Mouse (Mus musculus) olfactory bulb, adult 2 months (tissue): ENCODE results near the gene S100a4. TPM values are rescaled to one million over a fixed set of nuclear protein-coding genes. Genes with fewer than 3 reads are reported as not detected.
A peak's percentile ranks its signal among the peaks of the same experiment; 100 is the strongest.

ENCODE experiments used
- H3K27ac ChIP-seq: fragments of 200-500 bp; 2 replicates; pipeline ENCODE4 v1.5.1; 2012; ENCODE audit warnings: low read depth, low read length; ENCODE audit not compliant: insufficient read depth
- H3K4me1 ChIP-seq: fragments of 200-500 bp; 2 replicates; pipeline ENCODE4 v1.6.1; 2012; ENCODE audit warnings: low read length; ENCODE audit not compliant: control insufficient read depth, insufficient read depth
- H3K4me3 ChIP-seq: fragments of 200-500 bp; 2 replicates; pipeline ENCODE4 v1.5.1; 2012; ENCODE audit warnings: mild to moderate bottlenecking, low read depth, low read length, moderate library complexity; ENCODE audit not compliant: insufficient read depth
- CTCF ChIP-seq: fragments of 200-500 bp; IDR thresholded peaks from 2 replicates; pipeline ENCODE4 v1.5.1; 2012; ENCODE audit warnings: low read depth, mild to moderate bottlenecking, low read length, moderate library complexity; ENCODE audit not compliant: insufficient read depth
- POLR2A ChIP-seq: fragments of 200-500 bp; IDR thresholded peaks from 2 replicates; pipeline ENCODE4 v1.6.1; 2012; ENCODE audit warnings: mild to moderate bottlenecking, low read depth, low read length, moderate library complexity; ENCODE audit not compliant: insufficient read depth
- WGBS: fragments of 180-500 bp; shearing (Covaris S2); methylation state at CpG from one replicate; pipeline ENCODE4 v1.1.7; 2018; 5-methylcytosine and 5-hydroxymethylcytosine counted together
- polyA plus RNA-seq: library from polyadenylated mRNA; stranded (reverse); fragments of >200 nt; gene quantifications from 2 replicates; pipeline ENCODE4 v1.2.4, GENCODE M21; 2012; ENCODE audit warnings: low replicate concordance; ENCODE audit not compliant: missing spikeins, insufficient read depth, insufficient read length

The S100a4 gene
- polyA plus RNA-seq, 1 experiment = not detected

GRCm38 (mm10) chr3:90613461-90614147 lies 10.0 kb downstream of the S100a4 start:
- H3K4me3 ChIP-seq = no peak overlapping the region
- H3K27ac ChIP-seq = no peak overlapping the region
- WGBS = 76% methylated on average over 7 of the region's 7 CpGs
- H3K4me1 ChIP-seq = peaks cover 13% of the 10 kb centered on the region
- TF ChIP-seq CTCF (no peak), POLR2A (no peak)

GRCm38 (mm10) chr3:90614148-90614530 lies 10.6 kb downstream of the S100a4 start:
- Histone ChIP-seq H3K4me3 (no peak overlapping the region), H3K27ac (no peak overlapping the region), H3K4me1 (peaks cover 13% of the 10 kb centered on the region)
- WGBS = 93% methylated on average over 6 of the region's 6 CpGs
- TF ChIP-seq CTCF (no peak), POLR2A (no peak)

- Histone ChIP-seq H3K27ac (no peak overlapping the region), H3K4me3 (no peak overlapping the region), H3K4me1 (peaks cover 13% of the 10 kb centered on the region)
- 83% methylated on average over 11 of the region's 11 CpGs for WGBS
- no peak for TF ChIP-seq CTCF
- no peak for TF ChIP-seq POLR2A
Measured at GRCm38 (mm10) chr3:90614611-90615251, 11.2 kb downstream of the S100a4 start.

GRCm38 (mm10) chr3:90615415-90615814 lies 11.8 kb downstream of the S100a4 start:
- WGBS = 7% methylated on average over 7 of the region's 7 CpGs
- no peak overlapping the region for H3K27ac ChIP-seq
- no peak for TF ChIP-seq POLR2A
- TF ChIP-seq CTCF = 0 out of 2 replicates have a peak, but pooled peaks have one; percentile 20
- H3K4me3 ChIP-seq = no peak overlapping the region
- H3K4me1 ChIP-seq = peaks cover 13% of the 10 kb centered on the region

GRCm38 (mm10) chr3:90615911-90616310 lies 12.3 kb downstream of the S100a4 start:
- H3K4me3 ChIP-seq = no peak overlapping the region
- no peak for TF ChIP-seq CTCF
- no peak for TF ChIP-seq POLR2A
- H3K4me1 ChIP-seq = peaks cover 13% of the 10 kb centered on the region
- 69% methylated on average over 1 of the region's 1 CpGs for WGBS
- no peak overlapping the region for H3K27ac ChIP-seq

GRCm38 (mm10) chr3:90617586-90617985 lies 14.0 kb downstream of the S100a4 start:
- H3K27ac ChIP-seq = no peak overlapping the region
- TF ChIP-seq POLR2A (no peak), CTCF (no peak)
- WGBS = 27% methylated on average over 1 of the region's 1 CpGs
- H3K4me1 ChIP-seq = peaks cover 13% of the 10 kb centered on the region
- no peak overlapping the region for H3K4me3 ChIP-seq

- H3K4me1 ChIP-seq = peaks cover 10% of the 10 kb centered on the region
- H3K4me3 ChIP-seq = no peak overlapping the region
- H3K27ac ChIP-seq = no peak overlapping the region
- 65% methylated on average over 7 of the region's 7 CpGs for WGBS
- TF ChIP-seq CTCF = no peak
- TF ChIP-seq POLR2A = no peak
Measured at GRCm38 (mm10) chr3:90621552-90621951, 18.0 kb downstream of the S100a4 start.

GRCm38 (mm10) chr3:90623435-90624071 lies 20.0 kb downstream of the S100a4 start:
- Histone ChIP-seq H3K4me1 (peaks cover 10% of the 10 kb centered on the region), H3K27ac (no peak overlapping the region), H3K4me3 (no peak overlapping the region)
- TF ChIP-seq CTCF = no peak
- no peak for TF ChIP-seq POLR2A
- 18% methylated on average over 2 of the region's 2 CpGs for WGBS

- peaks cover 10% of the 10 kb centered on the region for H3K4me1 ChIP-seq
- H3K4me3 ChIP-seq = no peak overlapping the region
- TF ChIP-seq POLR2A (no peak), CTCF (no peak)
- 71% methylated on average over 5 of the region's 5 CpGs for WGBS
- H3K27ac ChIP-seq = no peak overlapping the region
Measured at GRCm38 (mm10) chr3:90625496-90625895, 21.9 kb downstream of the S100a4 start.
